Comparison of ENCODE assay signal across 11 mouse cellular contexts in the genomic region with DNA sequence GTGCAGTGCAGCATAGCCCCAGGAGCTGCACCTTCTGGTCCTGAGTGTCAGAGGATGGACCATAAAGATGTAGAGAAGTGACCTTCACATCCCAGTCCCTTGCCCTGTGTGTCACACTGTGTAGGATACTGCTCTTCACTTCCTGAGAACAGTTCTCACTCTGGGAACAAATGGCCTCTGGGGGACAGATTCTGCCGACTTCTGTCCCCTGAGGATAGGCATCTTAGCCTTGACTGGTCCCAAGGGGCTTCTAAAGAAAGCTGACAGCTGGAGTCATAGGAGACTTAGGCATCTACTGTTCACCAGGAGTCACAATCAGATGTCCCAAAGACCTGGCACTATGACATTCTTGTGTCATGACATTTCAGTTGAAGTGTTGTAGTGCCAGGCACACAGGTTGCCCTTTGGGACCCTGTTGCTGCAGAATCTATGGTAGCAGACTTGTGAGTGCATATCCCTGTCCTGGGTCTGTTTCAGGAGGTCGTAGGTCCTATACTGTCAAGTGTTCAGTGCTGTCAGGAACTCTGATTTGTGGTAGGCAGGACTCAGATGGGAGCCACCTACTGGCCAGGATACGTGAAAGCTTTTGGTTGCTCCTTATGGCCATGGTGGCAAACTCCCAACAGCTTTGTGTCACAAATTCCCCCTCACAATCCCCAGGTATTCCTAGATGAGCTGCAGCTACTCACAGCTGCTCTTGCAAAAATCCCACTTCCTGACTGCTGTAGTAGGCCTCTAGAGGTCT. TPM values are rescaled to one million over a fixed set of nuclear protein-coding genes. Genes with fewer than 3 reads are reported as not detected.
DNase-seq lines count a peak whose midpoint lies in the region; ATAC-seq and TF ChIP-seq lines count a peak whose summit lies in the region.
"Had no signal": no experiment of that assay in that cellular context is flagged by ENCODE, and none has a peak within 500 bp of the region (broad histone marks: within the 10 kb centered on the region; RNA-seq: fewer than 3 reads in every experiment).

No protein-coding gene starts in this region.

- no peak overlapping the region for H3K4me2 ChIP-seq in liver, postnatal 0 days (ENCODE audit: low read depth, low read length)
- H3K4me2 ChIP-seq in liver, embryonic 11.5 days, result no peak overlapping the region
- H3K4me2 ChIP-seq: forebrain, embryonic 12.5 days; heart, embryonic 15.5 days had no signal

- H3K4me3 ChIP-seq in gastrocnemius, adult 2 months, result no peak overlapping the region
- no peak overlapping the region for H3K4me3 ChIP-seq in liver, postnatal 0 days (ENCODE audit: low read depth, low read length)
- no peak overlapping the region for H3K4me3 ChIP-seq in liver, embryonic 11.5 days (ENCODE audit: low read depth, low read length)
- H3K4me3 ChIP-seq in embryonic facial prominence, embryonic 10.5 days, result no peak overlapping the region
- H3K4me3 ChIP-seq: forebrain, embryonic 12.5 days; heart, embryonic 15.5 days had no signal

- no peaks in the 10 kb centered on the region for H3K36me3 ChIP-seq in liver, postnatal 0 days (replicated peaks; ENCODE audit: insufficient read depth, low read length)
- no peaks in the 10 kb centered on the region for H3K36me3 ChIP-seq in liver, embryonic 11.5 days (ENCODE audit: control insufficient read depth, insufficient read depth, low read length)
- no peaks in the 10 kb centered on the region for H3K36me3 ChIP-seq in embryonic facial prominence, embryonic 10.5 days (replicated peaks)
- H3K36me3 ChIP-seq: forebrain, embryonic 12.5 days; heart, embryonic 15.5 days had no signal

- H3K27me3 ChIP-seq in liver, postnatal 0 days (ENCODE audit: insufficient read depth, low read length), result no peaks in the 10 kb centered on the region
- no peaks in the 10 kb centered on the region for H3K27me3 ChIP-seq in liver, embryonic 11.5 days (replicated peaks; ENCODE audit: control insufficient read depth, insufficient read depth, low read length)
- H3K27me3 ChIP-seq in embryonic facial prominence, embryonic 10.5 days (replicated peaks; ENCODE audit: low read depth, poor library complexity, severe bottlenecking), result no peaks in the 10 kb centered on the region
- H3K27me3 ChIP-seq: forebrain, embryonic 12.5 days; heart, embryonic 15.5 days had no signal

- DNase-seq in gastrocnemius, adult 2 months, result no peak
- no peak for DNase-seq in gastrocnemius, postnatal 25 days
- no peak for DNase-seq in liver, postnatal 0 days
- no peak for DNase-seq in liver, embryonic 11.5 days (ENCODE audit: low spot score)
- DNase-seq in A20 (ENCODE audit: low read depth, low spot score) (peak; percentile 15), ZHBTc4 (ENCODE audit: low read depth, low spot score) (peak; percentile 35)
- no peak for DNase-seq in testis, postnatal 10 days (ENCODE audit: low spot score)
- no peak for DNase-seq in embryonic facial prominence, embryonic 10.5 days (ENCODE audit: low spot score)
- DNase-seq: gastrocnemius, postnatal 10 days had no signal

- no peak for TF ChIP-seq EP300 in liver, postnatal 0 days (IDR thresholded peaks at IDR 0.05; ENCODE audit: low read depth)

- no peaks in the 10 kb centered on the region for H3K9me3 ChIP-seq in liver, postnatal 0 days (ENCODE audit: low read length)
- H3K9me3 ChIP-seq in liver, embryonic 11.5 days (ENCODE audit: control insufficient read depth, low read length), result no peaks in the 10 kb centered on the region
- no peaks in the 10 kb centered on the region for H3K9me3 ChIP-seq in embryonic facial prominence, embryonic 10.5 days
- H3K9me3 ChIP-seq: forebrain, embryonic 12.5 days; heart, embryonic 15.5 days had no signal

- H3K27ac ChIP-seq in gastrocnemius, adult 2 months, result no peak overlapping the region
- no peak overlapping the region for H3K27ac ChIP-seq in liver, postnatal 0 days (ENCODE audit: low read depth)
- no peak overlapping the region for H3K27ac ChIP-seq in liver, embryonic 11.5 days (ENCODE audit: low read depth, low read length)
- H3K27ac ChIP-seq in embryonic facial prominence, embryonic 10.5 days (replicated peaks), result no peak overlapping the region
- H3K27ac ChIP-seq: forebrain, embryonic 12.5 days; heart, embryonic 15.5 days had no signal

- intact Hi-C loops in gastrocnemius, adult 2 months (cut with DNase I), result no loop called here

- H3K9ac ChIP-seq in liver, postnatal 0 days (replicated peaks), result no peak overlapping the region
- no peak overlapping the region for H3K9ac ChIP-seq in liver, embryonic 11.5 days (ENCODE audit: low read depth, low read length)
- H3K9ac ChIP-seq: forebrain, embryonic 12.5 days; heart, embryonic 15.5 days had no signal

- WGBS in liver, postnatal 0 days (ENCODE audit: insufficient replicate concordance), result 39% methylated on average over 3 of the region's 3 CpGs
- 50% methylated on average over 3 of the region's 3 CpGs for WGBS in liver, embryonic 11.5 days
- WGBS in embryonic facial prominence, embryonic 10.5 days, result 54% methylated on average over 3 of the region's 3 CpGs

- no peak for ATAC-seq in liver, postnatal 0 days
- ATAC-seq in liver, embryonic 11.5 days (replicated peaks; ENCODE audit: low FRiP score), result no peak

- peak; percentile 27; the same call in 1 of the 2 replicates for TF ChIP-seq CTCF in gastrocnemius, adult 2 months (IDR thresholded peaks at IDR 0.05)
- peak; percentile 35 for TF ChIP-seq CTCF in liver, postnatal 0 days (IDR thresholded peaks at IDR 0.05; ENCODE audit: low read depth)

- H3K4me1 ChIP-seq in liver, postnatal 0 days (ENCODE audit: insufficient read depth), result no peaks in the 10 kb centered on the region
- no peaks in the 10 kb centered on the region for H3K4me1 ChIP-seq in liver, embryonic 11.5 days (replicated peaks; ENCODE audit: control insufficient read depth, insufficient read depth, low read length)
- H3K4me1 ChIP-seq in embryonic facial prominence, embryonic 10.5 days, result no peaks in the 10 kb centered on the region
- H3K4me1 ChIP-seq: forebrain, embryonic 12.5 days; heart, embryonic 15.5 days had no signal

RNA-seq across cellular contexts. Expression of gene Bod1, which starts 30.4 kb away (rescaled TPM):
- 100 to 1,000 TPM; 137 to 158 TPM for total RNA-seq in gastrocnemius, adult 2 months (2021)
- total RNA-seq in gastrocnemius, postnatal 25 days (2021), result 100 to 1,000 TPM; 119 to 142 TPM
- polyA plus RNA-seq in liver, postnatal 0 days (2015; fragmentation: Nextera tagmentation; extraction: Ambion mirVana), result 13.8 and 16.6 TPM in 2 replicates
- 39.7 and 40.1 TPM in 2 replicates for polyA plus RNA-seq in liver, embryonic 11.5 days (2014; fragmentation: Nextera tagmentation; extraction: Ambion mirVana)
- polyA plus RNA-seq in embryonic facial prominence, embryonic 10.5 days (2016; fragmentation: Nextera tagmentation; extraction: Ambion mirVana), result 113 and 115 TPM in 2 replicates

Comparison
In these comparisons a context has a peak if more than half of its experiments do, and no peak if none do; other contexts are left out.
1. DNase-seq: peak in A20 (single experiment) and ZHBTc4 (single experiment); none in gastrocnemius, adult 2 months (single experiment), gastrocnemius, postnatal 25 days (single experiment), liver, postnatal 0 days (single experiment), liver, embryonic 11.5 days (single experiment), testis, postnatal 10 days (single experiment) and embryonic facial prominence, embryonic 10.5 days (single experiment).